Mouse (Mus musculus) stomach, embryonic 14.5 days (tissue): ENCODE measurements around the gene Wdr90. TPM values are rescaled to one million over a fixed set of nuclear protein-coding genes. Genes with fewer than 3 reads are reported as not detected.

ENCODE experiments used
- microRNA-seq: library from miRNA; unstranded; fragments of <30 nt; microRNA quantifications from one replicate; pipeline ENCODE4, GENCODE M21; 2016
- polyA plus RNA-seq: library from polyadenylated mRNA; unstranded; fragments of >200 nt; fragmentation: Nextera tagmentation; extraction: Ambion mirVana; gene quantifications from 2 replicates; pipeline ENCODE4 v1.2.1, GENCODE M21; 2014

The Wdr90 gene
- polyA plus RNA-seq, 1 experiment from 2014 or later = 22.5 TPM

Small RNA genes lying within 50 kb of the gene (microRNA-seq; reads per million reads assigned to microRNA genes)
- not detected for gene Mir3082

Other genes starting within 250 kb of the Wdr90 start
- gene Gng13, start 144.3 kb downstream of the Wdr90 start, polyA plus RNA-seq = 1.7 and 3.7 TPM in 2 replicates
- 17.3 and 18.6 TPM in 2 replicates for gene Chtf18, start 134.1 kb downstream of the Wdr90 start, polyA plus RNA-seq
- gene Rpusd1, start 133.8 kb downstream of the Wdr90 start, polyA plus RNA-seq = 22.1 and 25.0 TPM in 2 replicates
- not detected in 2 replicates for gene Mslnl, start 125.5 kb downstream of the Wdr90 start, polyA plus RNA-seq
- 29.5 and 36.0 TPM in 2 replicates for gene Msln, start 107.1 kb downstream of the Wdr90 start, polyA plus RNA-seq
- gene Narfl, start 87.7 kb downstream of the Wdr90 start, polyA plus RNA-seq = 26.0 and 29.0 TPM in 2 replicates
- gene Haghl, start 75.8 kb downstream of the Wdr90 start, polyA plus RNA-seq = 76.8 and 76.9 TPM in 2 replicates
- 0.30 TPM in 1 of 2 replicates, not detected in the other for gene Ccdc78, start 74.9 kb downstream of the Wdr90 start, polyA plus RNA-seq
- gene Fam173a, start 68.6 kb downstream of the Wdr90 start, polyA plus RNA-seq = 109 and 110 TPM in 2 replicates
- gene AC134908.4, start 65.8 kb downstream of the Wdr90 start, polyA plus RNA-seq = not detected in 2 replicates
- gene Metrn, start 64.4 kb downstream of the Wdr90 start, polyA plus RNA-seq = 6.9 and 8.7 TPM in 2 replicates
- 4.5 and 4.6 TPM in 2 replicates for gene Fbxl16, start 52.4 kb downstream of the Wdr90 start, polyA plus RNA-seq
- 25.3 and 28.3 TPM in 2 replicates for gene Wdr24, start 37.9 kb downstream of the Wdr90 start, polyA plus RNA-seq
- gene Jmjd8, start 32.6 kb downstream of the Wdr90 start, polyA plus RNA-seq = 41.9 and 44.4 TPM in 2 replicates
- gene Stub1, start 28.1 kb downstream of the Wdr90 start, polyA plus RNA-seq = 321 and 347 TPM in 2 replicates
- gene Rhbdl1, start 24.2 kb downstream of the Wdr90 start, polyA plus RNA-seq = 2.7 and 3.2 TPM in 2 replicates
- 1.4 and 2.1 TPM in 2 replicates for gene Gm20683, start 19.7 kb downstream of the Wdr90 start, polyA plus RNA-seq
- gene Rhot2, start 16.6 kb downstream of the Wdr90 start, polyA plus RNA-seq = 11.2 and 13.6 TPM in 2 replicates
- 23.2 and 23.3 TPM in 2 replicates for gene Mcrip2, start 7.3 kb upstream of the Wdr90 start, polyA plus RNA-seq
- gene Mettl26, start 13.6 kb upstream of the Wdr90 start, polyA plus RNA-seq = 66.9 and 67.5 TPM in 2 replicates
- 0.52 and 0.65 TPM in 2 replicates for gene Wfikkn1, start 19.4 kb upstream of the Wdr90 start, polyA plus RNA-seq
- gene Rab40c, start 58.2 kb upstream of the Wdr90 start, polyA plus RNA-seq = 17.0 and 17.2 TPM in 2 replicates
- gene Pigq, start 83.4 kb upstream of the Wdr90 start, polyA plus RNA-seq = 59.4 and 59.7 TPM in 2 replicates
- 0.72 TPM in 1 of 2 replicates, not detected in the other for gene Nhlrc4, start 83.5 kb upstream of the Wdr90 start, polyA plus RNA-seq
- gene A930017K11Rik, start 91.1 kb upstream of the Wdr90 start, polyA plus RNA-seq = 0.32 and 0.41 TPM in 2 replicates
- 23.9 and 27.1 TPM in 2 replicates for gene Capn15, start 124.3 kb upstream of the Wdr90 start, polyA plus RNA-seq
- 11.4 and 12.8 TPM in 2 replicates for gene Rab11fip3, start 208.1 kb upstream of the Wdr90 start, polyA plus RNA-seq
- gene Decr2, start 228.8 kb upstream of the Wdr90 start, polyA plus RNA-seq = 34.9 and 40.4 TPM in 2 replicates
- 90.7 and 96.5 TPM in 2 replicates for gene Nme4, start 234.1 kb upstream of the Wdr90 start, polyA plus RNA-seq